ENCODE assay signal across 8 mouse cellular contexts in the genomic region with DNA sequence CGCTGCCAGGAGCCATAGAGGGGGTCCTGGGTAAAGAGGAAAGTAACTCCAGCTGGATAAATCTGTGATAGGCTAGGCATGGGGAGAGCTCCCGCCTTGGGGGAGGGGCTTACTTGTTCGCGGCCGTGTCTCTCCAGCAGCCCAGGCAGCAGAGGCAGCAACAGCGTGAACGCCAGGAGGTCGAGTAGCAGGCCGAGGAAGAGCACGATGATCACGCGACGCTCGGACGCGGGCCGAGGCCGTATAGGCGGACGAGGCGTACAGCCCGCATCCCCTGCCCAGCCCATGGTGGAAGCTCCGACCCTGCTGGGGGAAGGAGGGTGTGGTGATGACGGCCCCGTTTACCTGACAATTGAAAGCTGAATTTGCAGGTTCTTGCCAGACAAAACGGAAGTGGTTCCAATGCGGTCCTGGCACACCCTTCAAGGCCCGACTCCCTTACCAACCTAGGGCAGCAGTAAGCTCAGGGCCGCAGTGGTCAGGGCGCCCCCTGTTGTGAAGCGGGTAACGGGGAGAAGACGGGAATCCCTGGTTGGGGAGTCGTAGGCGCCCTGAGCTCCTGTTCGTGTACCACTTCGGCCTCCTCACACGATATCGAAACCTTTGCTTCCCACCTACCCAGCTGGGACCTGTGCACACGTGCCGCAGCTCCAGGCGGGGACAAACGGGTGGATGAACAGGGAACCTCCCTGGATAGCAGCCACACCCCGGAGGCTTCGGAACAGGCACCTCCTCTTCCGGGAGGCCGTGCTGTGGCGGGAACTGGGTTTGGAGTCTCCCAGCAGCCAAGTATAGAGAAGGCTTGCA. TPM values are rescaled to one million over a fixed set of nuclear protein-coding genes. Genes with fewer than 3 reads are reported as not detected.
DNase-seq lines count a peak whose midpoint lies in the region; ATAC-seq and TF ChIP-seq lines count a peak whose summit lies in the region.

A gene (minus strand): TSS at position 732 of the 807 bp plus-strand sequence.

- H3ac ChIP-seq in C2C12 (ENCODE audit: control insufficient read depth, insufficient read length, low read depth), result peak within 1 kb of the TSS; percentile 88

- no peaks in the 10 kb centered on the region for H3K27me3 ChIP-seq in C2C12 (ENCODE audit: control insufficient read depth, insufficient read depth, insufficient read length)
- H3K27me3 ChIP-seq in erythroblast, embryonic 14.5 days (ENCODE audit: control insufficient read depth), result no peaks in the 10 kb centered on the region
- H3K27me3 ChIP-seq in heart, embryonic 11.5 days (ENCODE audit: control insufficient read depth, insufficient read depth, low read length), result no peaks in the 10 kb centered on the region
- no peaks in the 10 kb centered on the region for H3K27me3 ChIP-seq in kidney, postnatal 0 days (ENCODE audit: insufficient read depth, low read length)
- H3K27me3 ChIP-seq in liver, embryonic 11.5 days (replicated peaks; ENCODE audit: control insufficient read depth, insufficient read depth, low read length), result no peaks in the 10 kb centered on the region
- no peaks in the 10 kb centered on the region for H3K27me3 ChIP-seq in stomach, embryonic 15.5 days (replicated peaks)

- TF ChIP-seq CTCF in C2C12 (IDR thresholded peaks at IDR 0.05; ENCODE audit: control insufficient read depth, insufficient read depth, insufficient read length), result peak; percentile 25
- peak; percentile 23; the same call in 1 of the 2 replicates for TF ChIP-seq CTCF in brain, embryonic 14.5 days (IDR thresholded peaks at IDR 0.05; ENCODE audit: borderline replicate concordance, extremely low read depth, insufficient read depth, insufficient read length)
- peak; percentile 55; the same call in 1 of the 2 replicates for TF ChIP-seq CTCF in kidney, postnatal 0 days (IDR thresholded peaks at IDR 0.05; ENCODE audit: low read depth)

- ATAC-seq in heart, embryonic 11.5 days (replicated peaks; ENCODE audit: insufficient number of reproducible peaks, low FRiP score, low TSS enrichment), result peak; percentile 78
- peak; percentile 87 for ATAC-seq in kidney, postnatal 0 days (replicated peaks; ENCODE audit: low FRiP score, low read depth)
- peak; percentile 86 for ATAC-seq in liver, embryonic 11.5 days (replicated peaks; ENCODE audit: low FRiP score)
- ATAC-seq in stomach, embryonic 15.5 days (ENCODE audit: insufficient read depth, low FRiP score, low read depth), result peak; percentile 89

- peak; percentile 93 for DNase-seq in brain, embryonic 14.5 days (ENCODE audit: low read depth)
- peak; percentile 91 for DNase-seq in kidney, postnatal 0 days (ENCODE audit: low spot score)
- peak; percentile 81 for DNase-seq in liver, embryonic 11.5 days (ENCODE audit: low spot score)
- peak; percentile 55 to 71 for DNase-seq in natural killer cell, adult 2 months (ENCODE audit: low spot score in 2 of 2)

- peak within 1 kb of the TSS; percentile 97 for H3K4me2 ChIP-seq in heart, embryonic 11.5 days
- peak within 1 kb of the TSS; percentile 75 for H3K4me2 ChIP-seq in kidney, postnatal 0 days (ENCODE audit: low read length)
- H3K4me2 ChIP-seq in liver, embryonic 11.5 days, result peak within 1 kb of the TSS; percentile 86
- peak within 1 kb of the TSS; percentile 91 for H3K4me2 ChIP-seq in stomach, embryonic 15.5 days

- H3K79me3 ChIP-seq in C2C12 (ENCODE audit: low read depth), result peaks cover 12% of the 10 kb centered on the region

- TF ChIP-seq POLR2A in brain, embryonic 14.5 days (IDR thresholded peaks at IDR 0.05; ENCODE audit: borderline replicate concordance, extremely low read depth, insufficient read depth, insufficient read length, poor library complexity, severe bottlenecking), result peak; percentile 42; the same call in 1 of the 2 replicates

- under 1% methylated on average over 48 of the region's 48 CpGs for WGBS in heart, embryonic 11.5 days (ENCODE audit: insufficient replicate concordance)
- under 1% methylated on average over 48 of the region's 48 CpGs for WGBS in kidney, postnatal 0 days
- under 1% methylated on average over 48 of the region's 48 CpGs for WGBS in liver, embryonic 11.5 days
- WGBS in stomach, embryonic 15.5 days, result under 1% methylated on average over 48 of the region's 48 CpGs

- peak within 1 kb of the TSS; percentile 87 for H3K27ac ChIP-seq in heart, embryonic 11.5 days (ENCODE audit: low read depth, low read length)
- peak within 1 kb of the TSS; percentile 83 for H3K27ac ChIP-seq in kidney, postnatal 0 days
- H3K27ac ChIP-seq in liver, embryonic 11.5 days (ENCODE audit: low read depth, low read length), result peak within 1 kb of the TSS; percentile 85
- H3K27ac ChIP-seq in stomach, embryonic 15.5 days, result peak within 1 kb of the TSS; percentile 92

- H3K4me3 ChIP-seq in C2C12 (ENCODE audit: insufficient read depth, poor library complexity, severe bottlenecking), result peak within 1 kb of the TSS; percentile 54
- H3K4me3 ChIP-seq in erythroblast, embryonic 14.5 days (replicated peaks), result peak within 1 kb of the TSS; percentile 76
- H3K4me3 ChIP-seq in heart, embryonic 11.5 days (ENCODE audit: low read depth, low read length), result peak within 1 kb of the TSS; percentile 70
- H3K4me3 ChIP-seq in kidney, postnatal 0 days (replicated peaks; ENCODE audit: low read depth, low read length), result peak within 1 kb of the TSS; percentile 50
- peak within 1 kb of the TSS; percentile 71 for H3K4me3 ChIP-seq in liver, embryonic 11.5 days (ENCODE audit: low read depth, low read length)
- peak within 1 kb of the TSS; percentile 66 for H3K4me3 ChIP-seq in stomach, embryonic 15.5 days (replicated peaks)

- peaks cover 66% of the 10 kb centered on the region for H3K4me1 ChIP-seq in erythroblast, embryonic 14.5 days (ENCODE audit: control insufficient read depth)
- H3K4me1 ChIP-seq in heart, embryonic 11.5 days (ENCODE audit: control insufficient read depth, insufficient read depth, low read length), result peaks cover 6% of the 10 kb centered on the region
- H3K4me1 ChIP-seq in kidney, postnatal 0 days (replicated peaks; ENCODE audit: insufficient read depth, low read length), result peaks cover 14% of the 10 kb centered on the region; the same call in 1 of the 2 replicates
- peaks cover 26% of the 10 kb centered on the region for H3K4me1 ChIP-seq in liver, embryonic 11.5 days (replicated peaks; ENCODE audit: control insufficient read depth, insufficient read depth, low read length)
- peaks cover 17% of the 10 kb centered on the region for H3K4me1 ChIP-seq in stomach, embryonic 15.5 days

- H3K9ac ChIP-seq in heart, embryonic 11.5 days (ENCODE audit: low read depth, low read length), result peak within 1 kb of the TSS; percentile 87
- peak within 1 kb of the TSS; percentile 62 for H3K9ac ChIP-seq in kidney, postnatal 0 days (ENCODE audit: low read depth, low read length)
- H3K9ac ChIP-seq in liver, embryonic 11.5 days (ENCODE audit: low read depth, low read length), result peak within 1 kb of the TSS; percentile 88
- H3K9ac ChIP-seq in stomach, embryonic 15.5 days, result peak within 1 kb of the TSS; percentile 69; the same call in 1 of the 2 replicates

- peaks cover 26% of the 10 kb centered on the region for H3K79me2 ChIP-seq in C2C12 (ENCODE audit: control insufficient read depth, insufficient read depth)

- H3K9me3 ChIP-seq in erythroblast, embryonic 14.5 days (ENCODE audit: control insufficient read depth, low read length), result no peaks in the 10 kb centered on the region
- H3K9me3 ChIP-seq in heart, embryonic 11.5 days (replicated peaks; ENCODE audit: control insufficient read depth, low read length), result no peaks in the 10 kb centered on the region
- no peaks in the 10 kb centered on the region for H3K9me3 ChIP-seq in kidney, postnatal 0 days (replicated peaks; ENCODE audit: low read length)
- no peaks in the 10 kb centered on the region for H3K9me3 ChIP-seq in liver, embryonic 11.5 days (ENCODE audit: control insufficient read depth, low read length)
- H3K9me3 ChIP-seq in stomach, embryonic 15.5 days, result no peaks in the 10 kb centered on the region

- peaks cover 72% of the 10 kb centered on the region for H3K36me3 ChIP-seq in C2C12 (ENCODE audit: control insufficient read depth, insufficient read depth)
- H3K36me3 ChIP-seq in erythroblast, embryonic 14.5 days (ENCODE audit: control insufficient read depth), result peaks cover 88% of the 10 kb centered on the region
- peaks cover 21% of the 10 kb centered on the region for H3K36me3 ChIP-seq in heart, embryonic 11.5 days (ENCODE audit: control insufficient read depth, insufficient read depth, low read length)
- peaks cover 52% of the 10 kb centered on the region for H3K36me3 ChIP-seq in kidney, postnatal 0 days (ENCODE audit: insufficient read depth, low read length)
- peaks cover 51% of the 10 kb centered on the region for H3K36me3 ChIP-seq in liver, embryonic 11.5 days (ENCODE audit: control insufficient read depth, insufficient read depth, low read length)
- peaks cover 57% of the 10 kb centered on the region for H3K36me3 ChIP-seq in stomach, embryonic 15.5 days

TF ChIP-seq in C2C12, 6 proteins besides CTCF, POLR2A, EP300 and RAD21:
- TF ChIP-seq USF1 (IDR thresholded peaks at IDR 0.05; ENCODE audit: low read depth), result no peak
- peak; percentile 28 for TF ChIP-seq MAX (IDR thresholded peaks at IDR 0.05)

RNA-seq across cellular contexts. Expression of the gene that starts here (rescaled TPM):
- polyA plus RNA-seq in C2C12 (2012; fragmentation: generic; extraction: Trizol), result 69.3 TPM
- polyA plus RNA-seq in brain, embryonic 14.5 days (2012; rRNA removed), result 141 and 266 TPM in 2 replicates
- 27.4 and 27.6 TPM in 2 replicates for polyA plus RNA-seq in erythroblast, embryonic 14.5 days (2012)
- 63.7 and 71.9 TPM in 2 replicates for polyA plus RNA-seq in heart, embryonic 11.5 days (2014; fragmentation: Nextera tagmentation; extraction: Ambion mirVana)
- polyA plus RNA-seq in kidney, postnatal 0 days (2015; fragmentation: Nextera tagmentation; extraction: Ambion mirVana), result 86.9 and 108 TPM in 2 replicates
- 103 and 127 TPM in 2 replicates for polyA plus RNA-seq in liver, embryonic 11.5 days (2014; fragmentation: Nextera tagmentation; extraction: Ambion mirVana)
- polyA plus RNA-seq in stomach, embryonic 15.5 days (2015; fragmentation: Nextera tagmentation; extraction: Ambion mirVana), result 119 and 147 TPM in 2 replicates

Comparison
In these comparisons a context has a peak if more than half of its experiments do, and no peak if none do; other contexts are left out.
1. Peak in every context shown above with its lines: DNase-seq, ATAC-seq, H3K4me3 ChIP-seq and H3K27ac ChIP-seq.